Mouse (Mus musculus): ENCODE results near the gene Naxd. TPM values are rescaled to one million over a fixed set of nuclear protein-coding genes. Genes with fewer than 3 reads are reported as not detected.
A peak's percentile ranks its signal among the peaks of the same experiment; 100 is the strongest.

The Naxd gene
- polyA plus RNA-seq, 1 experiment from 2014 or later, result 82.8 TPM

- Histone ChIP-seq H3K9me3 (ENCODE audit: control insufficient read depth, low read length) (no peaks in the 10 kb centered on the region), H3K9ac (ENCODE audit: low read length) (no peak overlapping the region), H3K36me3 (ENCODE audit: control insufficient read depth, insufficient read depth, low read length) (peaks cover 19% of the 10 kb centered on the region), H3K4me2 (ENCODE audit: low read length) (no peak overlapping the region), H3K27ac (replicated peaks in 1 of 2; ENCODE audit: control insufficient read depth in 1 of 2, insufficient read depth in 1 of 2, low read depth in 2 of 2, low read length in 2 of 2) (peak overlapping the region; percentile 43 to 66), H3K27me3 (ENCODE audit: control insufficient read depth, insufficient read depth, low read length) (no peaks in the 10 kb centered on the region), H3K4me3 (ENCODE audit: control insufficient read depth in 1 of 2, insufficient read depth in 1 of 2, low read depth in 1 of 2, low read length in 2 of 2) (no peak overlapping the region), H3K4me1 (ENCODE audit: control insufficient read depth in 2 of 2, insufficient read depth in 2 of 2, low read length in 2 of 2) (peaks cover 21 to 44% of the 10 kb centered on the region in 2 experiments)
- WGBS, result 50% methylated on average over 3 of the region's 3 CpGs
- ATAC-seq (ENCODE audit: insufficient number of reproducible peaks, insufficient read depth, low FRiP score, low read depth), result no peak
Observed at GRCm38 (mm10) chr8:11457278-11457677, 40.0 kb upstream of the Naxd start.

DNA sequence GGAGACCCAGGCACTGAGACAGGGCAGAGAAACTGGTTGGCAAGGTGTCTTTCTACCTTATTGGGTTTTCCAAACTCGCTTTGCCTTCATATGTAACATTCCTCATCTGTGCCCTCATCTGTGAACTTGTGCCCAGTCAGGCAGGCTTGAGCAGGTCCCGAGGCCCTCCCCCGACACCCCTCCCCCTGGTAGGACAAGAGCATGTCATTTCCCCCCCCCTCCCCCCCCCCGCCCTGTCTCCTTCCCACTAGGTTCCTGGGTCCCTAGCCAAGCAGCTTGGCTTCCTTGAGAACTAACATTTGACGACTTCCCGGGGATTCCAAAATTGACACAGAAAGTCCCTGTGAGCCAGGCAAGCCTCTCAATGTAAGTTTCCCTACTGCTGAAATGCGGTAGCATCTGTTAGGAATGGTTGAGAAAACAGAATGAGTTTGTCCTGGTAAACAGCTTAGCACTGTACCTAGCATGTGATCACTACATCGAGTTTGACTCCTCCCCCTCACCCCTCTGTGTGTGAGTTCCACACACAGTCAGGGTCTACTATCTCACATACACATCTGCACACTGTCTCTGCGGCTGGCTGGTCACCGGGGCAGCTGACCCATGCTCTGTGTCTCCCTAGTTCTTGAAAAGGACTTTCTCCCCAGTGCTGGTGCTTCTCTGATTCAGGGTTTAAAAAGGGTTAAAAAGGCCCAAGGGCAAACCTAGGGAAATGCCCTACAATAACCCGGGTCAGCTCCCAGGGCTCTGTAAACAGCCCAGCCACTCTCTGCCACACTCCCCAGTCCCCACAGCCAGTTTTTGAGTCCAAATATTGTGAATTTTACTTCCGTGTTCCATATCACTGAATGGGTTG, 39.1 kb upstream of the Naxd start:
- 34% methylated on average over 11 of the region's 12 CpGs for WGBS
- ATAC-seq (ENCODE audit: insufficient number of reproducible peaks, insufficient read depth, low FRiP score, low read depth), result no peak
- H3K27me3 ChIP-seq (ENCODE audit: control insufficient read depth, insufficient read depth, low read length), result no peaks in the 10 kb centered on the region
- peak overlapping the region; percentile 43 to 66; a peak in 3 of 4 replicates for H3K27ac ChIP-seq (replicated peaks in 1 of 2; ENCODE audit: control insufficient read depth in 1 of 2, insufficient read depth in 1 of 2, low read depth in 2 of 2, low read length in 2 of 2)
- no peak overlapping the region for H3K9ac ChIP-seq (ENCODE audit: low read length)
- H3K4me1 ChIP-seq (ENCODE audit: control insufficient read depth in 2 of 2, insufficient read depth in 2 of 2, low read length in 2 of 2), result peaks cover 23 to 49% of the 10 kb centered on the region in 2 experiments
- no peak overlapping the region for H3K4me3 ChIP-seq (ENCODE audit: control insufficient read depth in 1 of 2, insufficient read depth in 1 of 2, low read depth in 1 of 2, low read length in 2 of 2)
- peaks cover 11% of the 10 kb centered on the region for H3K36me3 ChIP-seq (ENCODE audit: control insufficient read depth, insufficient read depth, low read length)
- no peak overlapping the region for H3K4me2 ChIP-seq (ENCODE audit: low read length)
- H3K9me3 ChIP-seq (ENCODE audit: control insufficient read depth, low read length), result no peaks in the 10 kb centered on the region

GRCm38 (mm10) chr8:11459016-11459415, 38.3 kb upstream of the Naxd start:
- Histone ChIP-seq H3K27me3 (ENCODE audit: control insufficient read depth, insufficient read depth, low read length) (no peaks in the 10 kb centered on the region), H3K27ac (replicated peaks in 1 of 2; ENCODE audit: control insufficient read depth in 1 of 2, insufficient read depth in 1 of 2, low read depth in 2 of 2, low read length in 2 of 2) (no peak overlapping the region), H3K9me3 (ENCODE audit: control insufficient read depth, low read length) (no peaks in the 10 kb centered on the region), H3K36me3 (ENCODE audit: control insufficient read depth, insufficient read depth, low read length) (peaks cover 3% of the 10 kb centered on the region; the same call in 1 of the 2 replicates), H3K4me1 (ENCODE audit: control insufficient read depth in 2 of 2, insufficient read depth in 2 of 2, low read length in 2 of 2) (peaks cover 30 to 55% of the 10 kb centered on the region in 2 experiments), H3K4me2 (ENCODE audit: low read length) (no peak overlapping the region), H3K4me3 (ENCODE audit: control insufficient read depth in 1 of 2, insufficient read depth in 1 of 2, low read depth in 1 of 2, low read length in 2 of 2) (no peak overlapping the region), H3K9ac (ENCODE audit: low read length) (no peak overlapping the region)
- 53% methylated on average over 5 of the region's 5 CpGs for WGBS
- no peak for ATAC-seq (ENCODE audit: insufficient number of reproducible peaks, insufficient read depth, low FRiP score, low read depth)

DNA sequence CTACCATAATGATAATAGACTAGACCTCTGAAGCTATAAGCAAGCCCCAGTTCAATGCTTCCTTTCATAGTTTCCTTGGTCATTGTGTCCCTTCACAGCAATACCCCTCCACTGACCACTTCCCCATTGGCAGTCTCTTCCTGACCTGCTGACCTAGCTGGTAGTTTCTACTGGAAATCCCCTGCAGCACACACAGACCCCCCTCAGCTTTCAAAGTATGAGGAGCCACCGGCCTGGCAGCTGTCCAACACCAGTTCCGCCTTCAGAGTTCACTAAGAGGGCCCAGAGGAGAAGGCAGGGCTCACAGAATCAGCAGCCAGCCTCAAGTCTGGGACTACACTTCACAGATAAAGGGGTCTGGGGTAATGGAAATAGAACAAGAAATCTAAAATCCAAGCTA, 36.4 kb upstream of the Naxd start:
- H3K27ac ChIP-seq (replicated peaks in 1 of 2; ENCODE audit: control insufficient read depth in 1 of 2, insufficient read depth in 1 of 2, low read depth in 2 of 2, low read length in 2 of 2), result 0 out of 4 replicates have a peak overlapping the region, but pooled peaks of 1 of the 2 experiments have one; percentile 52
- no peak overlapping the region for H3K9ac ChIP-seq (ENCODE audit: low read length)
- H3K36me3 ChIP-seq (ENCODE audit: control insufficient read depth, insufficient read depth, low read length), result no peaks in the 10 kb centered on the region
- WGBS, result 9% methylated on average over 2 of the region's 2 CpGs
- no peak overlapping the region for H3K4me2 ChIP-seq (ENCODE audit: low read length)
- H3K9me3 ChIP-seq (ENCODE audit: control insufficient read depth, low read length), result no peaks in the 10 kb centered on the region
- no peaks in the 10 kb centered on the region for H3K27me3 ChIP-seq (ENCODE audit: control insufficient read depth, insufficient read depth, low read length)
- ATAC-seq (ENCODE audit: insufficient number of reproducible peaks, insufficient read depth, low FRiP score, low read depth), result no peak
- no peak overlapping the region for H3K4me3 ChIP-seq (ENCODE audit: control insufficient read depth in 1 of 2, insufficient read depth in 1 of 2, low read depth in 1 of 2, low read length in 2 of 2)
- peaks cover 32 to 62% of the 10 kb centered on the region in 2 experiments for H3K4me1 ChIP-seq (ENCODE audit: control insufficient read depth in 2 of 2, insufficient read depth in 2 of 2, low read length in 2 of 2)

- WGBS, result 44% methylated on average over 2 of the region's 2 CpGs
- H3K9me3 ChIP-seq (ENCODE audit: control insufficient read depth, low read length), result no peaks in the 10 kb centered on the region
- no peaks in the 10 kb centered on the region for H3K27me3 ChIP-seq (ENCODE audit: control insufficient read depth, insufficient read depth, low read length)
- no peak overlapping the region for H3K4me3 ChIP-seq (ENCODE audit: control insufficient read depth in 1 of 2, insufficient read depth in 1 of 2, low read depth in 1 of 2, low read length in 2 of 2)
- H3K4me1 ChIP-seq (ENCODE audit: control insufficient read depth in 2 of 2, insufficient read depth in 2 of 2, low read length in 2 of 2), result peaks cover 32 to 61% of the 10 kb centered on the region in 2 experiments
- no peaks in the 10 kb centered on the region for H3K36me3 ChIP-seq (ENCODE audit: control insufficient read depth, insufficient read depth, low read length)
- no peak for ATAC-seq (ENCODE audit: insufficient number of reproducible peaks, insufficient read depth, low FRiP score, low read depth)
- H3K9ac ChIP-seq (ENCODE audit: low read length), result 0 out of 2 replicates have a peak overlapping the region, but pooled peaks have one; percentile 16
- no peak overlapping the region for H3K4me2 ChIP-seq (ENCODE audit: low read length)
- peak overlapping the region in 1 of 2 experiments; percentile 52; a peak in 1 of 4 replicates for H3K27ac ChIP-seq (replicated peaks in 1 of 2; ENCODE audit: control insufficient read depth in 1 of 2, insufficient read depth in 1 of 2, low read depth in 2 of 2, low read length in 2 of 2)
Observed at GRCm38 (mm10) chr8:11461847-11462246, 35.5 kb upstream of the Naxd start.

DNA sequence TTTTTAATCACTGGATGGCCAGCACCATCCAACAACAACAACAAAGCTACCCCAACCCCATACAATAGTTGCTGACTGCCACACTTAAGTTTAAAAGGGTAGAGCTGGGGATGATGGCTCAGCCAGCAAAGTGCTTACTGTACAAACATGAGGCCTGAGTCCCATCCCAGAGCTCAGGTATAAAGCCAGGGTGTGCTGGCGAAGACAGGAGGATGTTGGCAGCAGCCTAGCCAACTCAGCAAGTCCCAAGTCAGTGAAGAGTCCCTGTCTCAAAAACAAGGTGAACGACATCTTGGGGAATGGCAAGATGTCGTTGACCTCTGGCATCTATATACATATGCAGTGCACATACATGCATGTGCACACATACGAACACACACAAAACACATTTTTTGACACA, 34.7 kb upstream of the Naxd start:
- WGBS, result 89% methylated on average over 4 of the region's 4 CpGs
- H3K9me3 ChIP-seq (ENCODE audit: control insufficient read depth, low read length), result no peaks in the 10 kb centered on the region
- 0 out of 4 replicates have a peak overlapping the region, but pooled peaks of 1 of the 2 experiments have one; percentile 52 for H3K27ac ChIP-seq (replicated peaks in 1 of 2; ENCODE audit: control insufficient read depth in 1 of 2, insufficient read depth in 1 of 2, low read depth in 2 of 2, low read length in 2 of 2)
- no peaks in the 10 kb centered on the region for H3K27me3 ChIP-seq (ENCODE audit: control insufficient read depth, insufficient read depth, low read length)
- H3K9ac ChIP-seq (ENCODE audit: low read length), result no peak overlapping the region
- H3K4me1 ChIP-seq (ENCODE audit: control insufficient read depth in 2 of 2, insufficient read depth in 2 of 2, low read length in 2 of 2), result peaks cover 31 to 53% of the 10 kb centered on the region in 2 experiments
- 0 out of 2 replicates have a peak, but pooled peaks cover under 1% of the 10 kb centered on the region for H3K36me3 ChIP-seq (ENCODE audit: control insufficient read depth, insufficient read depth, low read length)
- no peak overlapping the region for H3K4me3 ChIP-seq (ENCODE audit: control insufficient read depth in 1 of 2, insufficient read depth in 1 of 2, low read depth in 1 of 2, low read length in 2 of 2)
- H3K4me2 ChIP-seq (ENCODE audit: low read length), result no peak overlapping the region
- ATAC-seq (ENCODE audit: insufficient number of reproducible peaks, insufficient read depth, low FRiP score, low read depth), result no peak

DNA sequence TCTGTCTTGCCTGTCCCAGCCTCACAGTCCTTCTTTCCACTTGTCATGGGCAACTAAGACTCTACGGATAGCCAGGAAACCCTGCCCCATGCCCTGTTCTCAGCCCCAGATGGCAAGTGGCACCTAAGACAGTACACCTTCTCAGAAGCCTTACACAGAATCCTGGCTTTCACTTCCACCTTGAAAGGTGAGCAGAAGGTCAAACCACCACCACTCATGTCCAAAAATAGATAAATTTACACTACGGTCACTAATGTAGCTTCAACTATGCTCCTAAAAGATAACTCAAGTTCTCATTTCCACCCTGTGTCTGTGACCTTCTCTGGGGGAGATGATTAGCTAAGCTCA, 33.8 kb upstream of the Naxd start:
- WGBS, result 49% methylated on average over 2 of the region's 2 CpGs
- H3K4me3 ChIP-seq (ENCODE audit: control insufficient read depth in 1 of 2, insufficient read depth in 1 of 2, low read depth in 1 of 2, low read length in 2 of 2), result no peak overlapping the region
- H3K27me3 ChIP-seq (ENCODE audit: control insufficient read depth, insufficient read depth, low read length), result no peaks in the 10 kb centered on the region
- peaks cover 26 to 45% of the 10 kb centered on the region in 2 experiments for H3K4me1 ChIP-seq (ENCODE audit: control insufficient read depth in 2 of 2, insufficient read depth in 2 of 2, low read length in 2 of 2)
- H3K36me3 ChIP-seq (ENCODE audit: control insufficient read depth, insufficient read depth, low read length), result peaks cover 4% of the 10 kb centered on the region; the same call in 1 of the 2 replicates
- H3K9ac ChIP-seq (ENCODE audit: low read length), result no peak overlapping the region
- no peak for ATAC-seq (ENCODE audit: insufficient number of reproducible peaks, insufficient read depth, low FRiP score, low read depth)
- H3K9me3 ChIP-seq (ENCODE audit: control insufficient read depth, low read length), result no peaks in the 10 kb centered on the region
- H3K27ac ChIP-seq (replicated peaks in 1 of 2; ENCODE audit: control insufficient read depth in 1 of 2, insufficient read depth in 1 of 2, low read depth in 2 of 2, low read length in 2 of 2), result peak overlapping the region; percentile 3 to 33; a peak in 3 of 4 replicates
- H3K4me2 ChIP-seq (ENCODE audit: low read length), result no peak overlapping the region

Measured in heart, embryonic 14.5 days (tissue).